Mouse (Mus musculus) activated CD4-positive, CD25-positive, alpha-beta regulatory T cell, adult 4 months (primary cell): Measurements from ENCODE around the gene Slc9a1. TPM values are rescaled to one million over a fixed set of nuclear protein-coding genes. Genes with fewer than 3 reads are reported as not detected.

Source experiments
- ATAC-seq: one replicate; pipeline ENCODE4 v1.8.0; 2017
- polyA plus RNA-seq, 2 experiments: library from polyadenylated mRNA; unstranded; fragments of 100-300 nt; shearing (Covaris generic); gene quantifications; one replicate each; pipeline ENCODE4 v1.2.1; 2017

Slc9a1 gene
- polyA plus RNA-seq, 2 experiments from 2014 or later = 10.4 to 11.3 TPM

GRCm38 (mm10) chr4:133403611-133404228 is 34.2 kb downstream of the Slc9a1 start:
- no peak for ATAC-seq

DNA sequence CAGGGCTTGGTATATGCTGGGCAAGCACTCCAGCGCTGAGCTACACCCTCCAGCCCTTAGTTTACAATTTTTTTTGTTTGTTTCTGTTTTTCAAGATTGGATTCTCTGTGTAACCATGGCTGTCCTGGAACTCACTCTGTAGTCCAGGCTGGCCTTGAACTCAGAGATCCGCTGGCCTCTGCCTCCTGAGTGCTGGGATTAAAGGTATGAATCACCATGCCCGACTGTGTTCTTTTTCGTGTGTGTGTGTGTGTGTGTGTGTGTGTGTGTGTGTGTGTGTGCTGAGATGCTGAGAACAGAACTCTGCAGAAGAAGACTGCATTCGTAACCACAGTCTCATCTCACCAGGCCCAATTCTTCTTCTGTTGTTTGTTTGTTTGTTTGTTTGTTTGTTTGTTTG is 34.8 kb downstream of the Slc9a1 start:
- ATAC-seq = no peak

DNA sequence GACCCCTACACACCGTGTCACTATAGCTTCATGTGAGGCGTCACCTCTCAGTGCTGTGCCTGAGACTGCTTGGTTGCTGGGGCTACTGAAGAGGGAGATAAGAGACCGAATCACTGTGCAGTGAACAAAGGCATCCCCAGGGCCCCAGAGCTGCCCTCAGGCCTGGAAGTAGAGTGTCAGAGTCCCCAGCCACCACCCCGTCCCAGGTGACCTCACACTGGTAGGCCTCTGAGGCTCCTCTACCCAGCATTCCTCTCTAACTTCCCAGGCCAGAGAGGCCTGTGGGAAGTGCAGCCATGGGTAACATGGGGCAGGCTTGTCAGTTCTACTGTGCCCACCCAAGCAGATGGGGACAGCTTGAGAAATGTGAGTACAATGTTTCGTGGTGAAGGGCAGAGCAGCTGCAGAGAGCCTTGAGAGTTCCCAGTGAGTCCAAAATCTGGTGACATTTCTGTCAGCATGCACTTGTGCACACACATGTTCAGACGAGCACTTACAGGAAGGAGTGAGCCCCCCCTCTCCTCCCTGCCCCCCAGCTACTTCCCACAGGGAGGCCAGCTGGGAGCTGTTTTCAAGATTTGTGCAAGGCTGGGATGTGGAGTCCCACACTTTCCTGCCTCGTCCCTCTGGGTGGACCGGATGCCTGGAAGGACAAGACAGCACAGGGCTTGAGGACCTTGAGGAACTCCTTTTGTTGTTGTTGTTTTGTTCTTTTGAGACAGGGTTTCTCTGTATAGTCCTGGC is 37.0 kb downstream of the Slc9a1 start:
- ATAC-seq = no peak

- no peak for ATAC-seq
Measured at GRCm38 (mm10) chr4:133407114-133407787, 37.7 kb downstream of the Slc9a1 start.

DNA sequence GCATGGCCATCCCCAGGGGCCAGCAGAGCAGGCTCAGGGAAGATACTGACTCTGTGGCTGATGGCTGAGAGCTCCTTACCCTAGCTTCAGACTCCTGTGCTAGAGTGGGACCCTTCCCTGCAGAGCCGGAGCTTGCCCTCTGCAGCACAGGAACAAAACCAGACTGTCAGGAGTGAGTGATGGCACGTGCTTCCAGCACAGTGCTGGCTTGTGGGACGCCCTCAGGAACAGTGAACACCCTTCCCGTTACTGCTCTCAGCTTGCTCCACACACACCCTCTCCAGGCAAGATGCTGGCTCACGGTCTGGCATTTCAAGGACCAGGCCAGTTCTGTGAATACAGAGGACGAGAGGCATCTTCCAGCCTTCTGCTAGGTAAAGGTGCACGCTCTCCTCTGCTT is 38.5 kb downstream of the Slc9a1 start:
- ATAC-seq = no peak

DNA sequence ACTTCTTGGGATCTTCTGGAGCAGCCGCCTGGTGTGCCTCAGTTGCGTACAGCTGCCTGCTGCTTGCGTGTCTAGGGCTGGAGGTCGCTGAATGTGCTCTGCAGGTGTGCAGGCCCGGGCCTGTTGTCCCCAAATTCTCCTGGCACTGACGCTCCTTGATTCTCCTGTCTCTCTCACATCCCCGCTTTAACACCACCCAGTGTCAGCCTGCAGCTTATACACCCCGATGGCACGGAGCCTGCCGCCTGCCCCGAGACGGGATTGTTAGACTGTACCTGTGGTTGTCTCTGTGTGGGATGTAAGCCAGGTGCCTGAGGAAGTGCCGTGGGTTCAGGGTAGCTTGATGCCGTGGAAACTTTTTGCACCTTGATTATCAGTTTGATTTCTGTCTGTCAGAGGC is 41.5 kb downstream of the Slc9a1 start:
- ATAC-seq = no peak

GRCm38 (mm10) chr4:133412096-133412495 is 42.6 kb downstream of the Slc9a1 start:
- no peak for ATAC-seq

DNA sequence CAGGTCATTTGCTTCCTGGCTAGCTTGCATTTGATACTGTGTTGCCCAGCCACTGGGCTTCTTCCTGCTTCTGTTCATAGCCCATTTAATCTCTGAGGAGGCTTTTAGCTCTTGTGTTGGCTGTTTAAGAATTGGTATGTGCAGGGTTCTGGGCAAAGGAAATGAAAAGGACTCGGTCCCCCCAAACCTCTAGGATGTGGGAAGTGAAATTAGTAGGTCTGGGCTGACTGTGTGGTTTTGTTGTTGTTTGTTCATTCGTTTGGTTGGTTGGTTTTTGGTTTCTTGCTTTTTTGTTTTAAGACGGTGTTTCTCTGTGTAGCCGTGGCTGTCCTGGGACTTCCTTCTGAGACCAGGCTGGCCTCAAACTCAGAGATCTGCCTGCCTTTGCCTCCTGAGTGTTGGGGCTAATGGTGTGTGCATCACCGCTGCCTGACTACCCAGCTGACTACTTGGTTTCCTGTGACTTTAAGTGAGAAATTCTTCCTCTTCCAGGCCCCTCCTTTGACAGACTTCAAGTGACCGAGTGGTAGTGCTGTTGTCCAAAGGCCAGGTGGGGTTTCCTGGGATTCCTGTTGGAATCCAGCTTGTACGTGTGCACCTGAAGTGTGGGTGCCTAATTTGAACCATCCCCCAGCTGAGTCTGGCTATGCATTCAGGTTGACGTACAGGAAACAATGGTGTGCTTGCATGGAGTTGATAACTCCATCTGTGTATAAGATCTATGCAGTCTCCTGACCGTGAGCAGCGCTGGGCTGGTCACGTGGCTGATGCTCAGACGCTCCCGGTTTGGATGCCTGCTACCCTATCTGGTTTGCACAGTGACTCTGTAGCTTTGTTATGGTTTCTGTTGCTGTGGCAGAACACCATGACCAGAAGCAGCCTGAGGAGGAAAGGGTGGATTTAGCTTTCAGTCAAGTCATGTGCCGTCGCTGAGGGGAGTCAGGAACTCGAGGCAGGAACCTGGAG is 43.4 kb downstream of the Slc9a1 start:
- no peak for ATAC-seq

DNA sequence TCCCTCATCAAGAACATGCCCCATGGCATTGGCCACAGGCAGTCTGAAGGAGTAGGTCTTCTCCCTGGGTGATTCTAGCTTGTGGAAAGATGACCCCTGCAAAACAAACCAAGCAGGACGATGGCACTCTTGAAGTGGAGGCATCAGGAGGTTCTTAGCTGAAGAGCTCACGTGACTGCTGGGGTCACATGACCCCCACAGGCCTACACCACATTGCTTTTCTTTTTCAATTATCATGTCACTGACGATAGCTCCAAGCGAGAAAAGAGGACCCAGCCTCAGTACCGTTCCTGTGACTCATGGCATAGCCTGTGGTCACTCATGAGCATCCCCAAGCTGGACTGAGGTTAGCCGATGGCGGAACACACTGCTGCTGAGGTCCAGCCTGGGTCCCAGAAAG is 44.1 kb downstream of the Slc9a1 start:
- ATAC-seq = no peak

- no peak for ATAC-seq
Measured at GRCm38 (mm10) chr4:133414920-133415319, 45.4 kb downstream of the Slc9a1 start.

DNA sequence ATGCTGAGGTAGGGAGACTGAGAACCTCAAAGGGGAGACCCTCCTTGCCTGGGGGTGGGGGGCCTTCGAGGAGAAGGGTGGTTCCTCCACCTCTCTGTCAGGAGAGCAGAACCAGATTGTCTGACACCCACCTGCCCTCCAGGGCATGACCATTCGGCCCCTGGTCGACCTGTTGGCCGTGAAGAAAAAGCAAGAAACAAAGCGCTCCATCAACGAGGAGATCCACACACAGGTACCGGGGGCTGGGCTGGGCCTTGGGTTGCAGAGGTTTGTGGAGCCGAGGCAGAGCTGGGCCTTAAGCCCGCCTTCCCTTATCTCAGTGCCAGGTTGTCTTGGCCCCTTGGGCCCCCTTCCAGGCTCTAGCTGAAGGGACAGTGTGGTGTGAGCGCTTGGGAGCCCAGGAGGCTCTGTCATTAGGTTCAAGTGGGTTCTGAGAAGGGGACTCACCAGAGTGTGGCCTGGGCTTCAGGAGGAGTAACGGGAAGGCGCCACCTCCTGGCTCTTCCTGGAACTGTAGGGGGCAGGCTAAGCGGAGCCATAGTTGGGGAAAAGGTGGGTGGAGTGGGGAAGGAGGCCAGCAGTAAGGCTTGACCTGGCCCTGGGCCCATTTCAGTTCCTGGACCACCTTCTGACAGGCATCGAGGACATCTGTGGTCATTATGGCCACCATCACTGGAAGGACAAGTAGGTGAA is 50.0 kb downstream of the Slc9a1 start:
- no peak for ATAC-seq

DNA sequence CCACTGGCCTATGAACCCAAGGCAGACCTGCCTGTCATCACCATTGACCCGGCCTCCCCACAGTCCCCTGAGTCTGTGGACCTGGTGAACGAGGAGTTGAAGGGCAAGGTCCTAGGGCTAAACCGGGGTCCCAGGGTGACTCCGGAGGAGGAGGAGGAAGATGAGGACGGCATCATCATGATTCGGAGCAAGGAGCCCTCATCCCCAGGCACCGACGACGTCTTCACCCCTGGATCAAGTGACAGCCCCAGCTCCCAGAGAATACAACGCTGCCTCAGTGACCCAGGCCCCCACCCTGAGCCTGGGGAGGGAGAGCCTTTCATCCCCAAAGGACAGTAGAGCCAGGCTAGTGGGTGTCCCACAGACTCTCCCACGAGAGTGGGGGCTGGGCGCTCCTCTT is 52.5 kb downstream of the Slc9a1 start:
- ATAC-seq = no peak

DNA sequence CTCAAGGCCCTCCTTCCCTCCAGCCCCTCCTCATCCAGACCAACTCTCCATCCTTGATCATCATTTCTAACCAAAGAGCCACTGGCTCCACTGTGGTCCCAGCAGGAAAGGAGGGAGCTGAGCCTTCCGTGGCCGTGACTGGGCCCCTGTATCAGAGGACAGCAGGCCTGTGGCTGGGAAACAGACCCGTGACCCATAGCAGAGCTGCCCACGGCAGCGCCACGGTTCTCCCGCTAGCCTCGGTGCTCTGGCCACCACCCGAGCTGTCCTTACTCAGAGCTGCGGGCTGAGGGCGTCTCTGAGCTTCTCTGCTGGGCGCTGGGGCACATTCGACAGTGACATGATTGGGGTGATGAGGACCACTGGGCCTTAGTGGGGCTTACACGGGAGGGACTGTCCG is 53.1 kb downstream of the Slc9a1 start:
- ATAC-seq = no peak

GRCm38 (mm10) chr4:133423108-133423507 is 53.6 kb downstream of the Slc9a1 start:
- ATAC-seq = no peak

GRCm38 (mm10) chr4:133423691-133424090 is 54.2 kb downstream of the Slc9a1 start:
- no peak for ATAC-seq

GRCm38 (mm10) chr4:133424100-133424499 is 54.6 kb downstream of the Slc9a1 start:
- ATAC-seq = no peak

GRCm38 (mm10) chr4:133426141-133426540 is 56.6 kb downstream of the Slc9a1 start:
- ATAC-seq = no peak

DNA sequence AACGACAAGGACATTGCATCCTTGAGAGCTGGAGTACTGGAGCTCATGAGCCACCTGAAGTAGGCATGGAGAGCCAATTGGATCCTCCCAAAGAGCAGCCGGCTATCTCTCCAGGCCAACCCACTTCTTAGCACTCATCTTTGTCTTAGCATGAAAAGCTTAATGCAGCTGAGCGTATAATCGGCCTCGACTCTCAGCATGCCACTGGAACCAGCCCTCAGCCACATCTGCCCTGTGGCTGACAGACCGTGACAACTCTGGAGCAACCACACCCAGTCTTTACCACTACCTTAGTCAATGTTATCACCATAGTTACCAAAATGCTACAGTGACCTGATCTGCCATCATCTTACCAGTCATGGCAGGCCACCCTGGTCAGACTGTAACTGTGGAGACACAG is 62.0 kb downstream of the Slc9a1 start:
- ATAC-seq = no peak

- no peak for ATAC-seq
Measured at GRCm38 (mm10) chr4:133432560-133433171, 63.2 kb downstream of the Slc9a1 start.

- no peak for ATAC-seq
Measured at GRCm38 (mm10) chr4:133435921-133436320, 66.4 kb downstream of the Slc9a1 start.
